Comparison of ENCODE assay signal across 8 mouse cellular contexts in genomic region chr15:77306547-77307261, GRCm38 (mm10). TPM values are rescaled to one million over a fixed set of nuclear protein-coding genes. Genes with fewer than 3 reads are reported as not detected.
DNase-seq lines count a peak whose midpoint lies in the region; ATAC-seq lines count a peak whose summit lies in the region.

Gene Rbfox2, minus strand, starts transcription at chr15:77307004.

- intact Hi-C loops in left cerebral cortex, postnatal 4 days (cut with DNase I), result loop anchor here (10.0 kb wide), 1 partner anchor 82 kb away; no protein-coding TSS in a partner anchor

- peak within 1 kb of the TSS; percentile 99 for H3K27ac ChIP-seq in midbrain, embryonic 12.5 days (replicated peaks)

- peaks cover 30% of the 10 kb centered on the region for H3K4me1 ChIP-seq in midbrain, embryonic 12.5 days

- no peaks in the 10 kb centered on the region for H3K9me3 ChIP-seq in midbrain, embryonic 12.5 days

- H3K4me3 ChIP-seq in midbrain, embryonic 12.5 days, result peak within 1 kb of the TSS; percentile 93

- peak; percentile 94 for ATAC-seq in midbrain, embryonic 12.5 days (ENCODE audit: low FRiP score, low read depth)

- peak within 1 kb of the TSS; percentile 75 for H3K4me2 ChIP-seq in midbrain, embryonic 12.5 days (replicated peaks)

- peaks cover 3% of the 10 kb centered on the region; the same call in 1 of the 2 replicates for H3K27me3 ChIP-seq in midbrain, embryonic 12.5 days

- peak; percentile 42 to 47 for DNase-seq in spleen, adult 18-20 months
- DNase-seq in spleen, adult 12 weeks (ENCODE audit: low spot score), result no peak
- DNase-seq in embryo, embryonic 9.5 days (ENCODE audit: extremely low spot score), result peak; percentile 97
- peak; percentile 100 for DNase-seq in heart, adult 11 months
- peak; percentile 97 for DNase-seq in kidney, adult 11 months
- DNase-seq in left cerebral cortex, postnatal 4 days, result peak; percentile 96
- peak; percentile 8 to 52 for DNase-seq in spleen, postnatal 10 days (ENCODE audit: low spot score in 2 of 2)

- H3K9ac ChIP-seq in midbrain, embryonic 12.5 days (replicated peaks), result peak within 1 kb of the TSS; percentile 96

- under 1% methylated on average over 90 of the region's 90 CpGs for WGBS in midbrain, embryonic 12.5 days

- no peaks in the 10 kb centered on the region for H3K36me3 ChIP-seq in midbrain, embryonic 12.5 days

RNA-seq across cellular contexts. Expression of gene Rbfox2, which starts in this region (rescaled TPM):
- 100 to 1,000 TPM; 418 to 432 TPM for total RNA-seq in left cerebral cortex, postnatal 4 days (2021)
- 118 and 130 TPM in 2 replicates for polyA plus RNA-seq in midbrain, embryonic 12.5 days (2016; fragmentation: Nextera tagmentation; extraction: Ambion mirVana)
